ENCODE assay signal across 25 mouse cellular contexts in the genomic region with DNA sequence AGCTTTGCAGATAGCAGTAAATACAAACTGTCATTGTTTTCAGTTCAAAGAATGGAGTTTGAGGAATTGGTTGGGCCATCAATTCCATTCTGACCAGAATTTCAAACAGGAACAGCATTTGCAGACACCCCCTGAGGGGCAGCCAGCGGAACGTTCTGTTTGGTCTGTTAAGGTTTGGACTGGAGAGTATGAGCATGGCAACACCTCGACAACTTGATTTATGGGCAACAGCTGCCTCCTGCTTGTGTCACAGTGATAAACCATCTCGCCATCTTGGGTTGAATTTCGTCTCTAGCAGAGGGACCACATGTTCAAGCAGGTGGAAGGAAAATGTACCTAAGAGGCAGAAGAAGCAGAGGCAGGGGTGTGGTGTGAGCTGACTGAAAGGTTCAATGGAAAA.
A peak's percentile ranks its signal among the peaks of the same experiment; 100 is the strongest.
DNase-seq lines count a peak whose midpoint lies in the region; ATAC-seq lines count a peak whose summit lies in the region.
"Had no signal": no experiment of that assay in that cellular context is flagged by ENCODE, and none has a peak within 500 bp of the region (broad histone marks: within the 10 kb centered on the region; RNA-seq: fewer than 3 reads in every experiment).

No protein-coding gene starts in this region.

- H3K9me3 ChIP-seq in kidney, embryonic 16.5 days (ENCODE audit: low read length) = no peaks in the 10 kb centered on the region
- H3K9me3 ChIP-seq: embryonic facial prominence, embryonic 10.5 days; forebrain, embryonic 15.5 days; heart, embryonic 15.5 days; hindbrain, embryonic 15.5 days; liver, embryonic 15.5 days; lung, embryonic 15.5 days; midbrain, embryonic 10.5 days had no signal

- no peak overlapping the region for H3K4me2 ChIP-seq in kidney, embryonic 16.5 days (replicated peaks; ENCODE audit: low read depth, low read length)
- H3K4me2 ChIP-seq: forebrain, embryonic 15.5 days; heart, embryonic 15.5 days; hindbrain, embryonic 15.5 days; liver, embryonic 15.5 days; lung, embryonic 15.5 days had no signal

- no peak for DNase-seq in kidney, adult 8-10 months
- peak; percentile 50 for DNase-seq in embryo, embryonic 11 days
- DNase-seq in gastrocnemius, postnatal 25 days = peak; percentile 14
- peak; percentile 69 for DNase-seq in skeletal muscle tissue, adult 2 months (ENCODE audit: low read depth, low spot score)
- DNase-seq in Muller cell, postnatal 12 days (ENCODE audit: inconsistent ontology term) = no peak
- no peak for DNase-seq in cerebellum, adult 9-10 months
- DNase-seq: adrenal gland, adult 2 months; cerebellum, adult 11-12 months; cerebellum, postnatal 14 days; heart, adult 2 months; kidney, adult 2 months; layer of hippocampus, adult 9-11 months; liver; right cerebral cortex, postnatal 25 days had no signal

- no peak overlapping the region for H3K27ac ChIP-seq in kidney, embryonic 16.5 days (ENCODE audit: low read length)
- H3K27ac ChIP-seq: embryonic facial prominence, embryonic 10.5 days; forebrain, embryonic 15.5 days; heart, adult 2 months; heart, embryonic 15.5 days; hindbrain, embryonic 15.5 days; liver, embryonic 15.5 days; lung, embryonic 15.5 days; macrophage; midbrain, embryonic 10.5 days had no signal

- H3K4me1 ChIP-seq in kidney, embryonic 16.5 days (ENCODE audit: insufficient read depth, low read length) = peaks cover 7% of the 10 kb centered on the region; the same call in 1 of the 2 replicates
- H3K4me1 ChIP-seq: liver, embryonic 15.5 days had no signal

- WGBS in kidney, embryonic 16.5 days = 14% methylated on average over 5 of the region's 5 CpGs

- no peaks in the 10 kb centered on the region for H3K36me3 ChIP-seq in kidney, embryonic 16.5 days (ENCODE audit: insufficient read depth, low read length)
- H3K36me3 ChIP-seq: embryonic facial prominence, embryonic 10.5 days; forebrain, embryonic 15.5 days; G1E; heart, embryonic 15.5 days; hindbrain, embryonic 15.5 days; liver, embryonic 15.5 days; lung, embryonic 15.5 days; midbrain, embryonic 10.5 days had no signal

- no peaks in the 10 kb centered on the region for H3K27me3 ChIP-seq in kidney, embryonic 16.5 days (ENCODE audit: insufficient read depth, low read length)
- H3K27me3 ChIP-seq: CH12.LX; forebrain, embryonic 15.5 days; heart, embryonic 15.5 days; hindbrain, embryonic 15.5 days; liver, embryonic 15.5 days; lung, embryonic 15.5 days had no signal

- H3K4me3 ChIP-seq in kidney, embryonic 16.5 days (ENCODE audit: low read length) = no peak overlapping the region
- H3K4me3 ChIP-seq: embryonic facial prominence, embryonic 10.5 days; forebrain, embryonic 15.5 days; heart, adult 2 months; heart, embryonic 15.5 days; hindbrain, embryonic 15.5 days; liver, embryonic 15.5 days; lung, embryonic 15.5 days; midbrain, embryonic 10.5 days had no signal

- H3K9ac ChIP-seq in kidney, embryonic 16.5 days (replicated peaks; ENCODE audit: low read length) = no peak overlapping the region
- H3K9ac ChIP-seq: forebrain, embryonic 15.5 days; heart, embryonic 15.5 days; hindbrain, embryonic 15.5 days; liver, embryonic 15.5 days; lung, embryonic 15.5 days had no signal

- ATAC-seq in kidney, embryonic 16.5 days (ENCODE audit: low FRiP score, low TSS enrichment) = peak; percentile 52; the same call in 1 of the 2 replicates
- ATAC-seq: forebrain, embryonic 15.5 days had no signal

Comparison
In these comparisons a context has a peak if more than half of its experiments do, and no peak if none do; other contexts are left out.
1. DNase-seq: peak in embryo, embryonic 11 days (single experiment), gastrocnemius, postnatal 25 days (single experiment) and skeletal muscle tissue, adult 2 months (single experiment); none in kidney, adult 8-10 months (0 of 2), Muller cell, postnatal 12 days (single experiment) and cerebellum, adult 9-10 months (single experiment).